Mouse (Mus musculus): Measurements from ENCODE around the gene Morc4. TPM values are rescaled to one million over a fixed set of nuclear protein-coding genes. Genes with fewer than 3 reads are reported as not detected.

Morc4 gene
- polyA plus RNA-seq, 1 experiment: 24.3 TPM

GRCm38 (mm10) chrX:139803028-139803427 lies 68.4 kb downstream of the Morc4 start:
- Histone ChIP-seq H3K9ac (ENCODE audit: low read depth, poor library complexity, severe bottlenecking) (no peak overlapping the region), H3K4me3 (ENCODE audit: low read depth, low read length) (no peak overlapping the region), H3K4me1 (ENCODE audit: control insufficient read depth, insufficient read depth, low read length) (no peaks in the 10 kb centered on the region), H3K27me3 (ENCODE audit: control insufficient read depth, insufficient read depth, low read length, poor library complexity, severe bottlenecking) (no peaks in the 10 kb centered on the region), H3K9me3 (replicated peaks; ENCODE audit: control insufficient read depth, insufficient read depth, low read length, poor library complexity, severe bottlenecking) (no peaks in the 10 kb centered on the region), H3K27ac (ENCODE audit: insufficient read depth, low read length) (no peak overlapping the region), H3K36me3 (ENCODE audit: control insufficient read depth, insufficient read depth, low read length, poor library complexity, severe bottlenecking) (no peaks in the 10 kb centered on the region)
- TF ChIP-seq EP300 (IDR thresholded peaks at IDR 0.05; ENCODE audit: insufficient read depth, low read depth, low read length): no peak

GRCm38 (mm10) chrX:139800406-139800878 lies 71.0 kb downstream of the Morc4 start, which contains the start of gene Cldn2:
Cldn2 (plus strand) TSS chrX:139800828.
- no peaks in the 10 kb centered on the region for H3K4me1 ChIP-seq (ENCODE audit: control insufficient read depth, insufficient read depth, low read length)
- no peaks in the 10 kb centered on the region for H3K9me3 ChIP-seq (replicated peaks; ENCODE audit: control insufficient read depth, insufficient read depth, low read length, poor library complexity, severe bottlenecking)
- no peak within 1 kb of the TSS for H3K9ac ChIP-seq (ENCODE audit: low read depth, poor library complexity, severe bottlenecking)
- no peak within 1 kb of the TSS for H3K4me3 ChIP-seq (ENCODE audit: low read depth, low read length)
- no peaks in the 10 kb centered on the region for H3K27me3 ChIP-seq (ENCODE audit: control insufficient read depth, insufficient read depth, low read length, poor library complexity, severe bottlenecking)
- H3K27ac ChIP-seq (ENCODE audit: insufficient read depth, low read length): no peak within 1 kb of the TSS
- TF ChIP-seq EP300 (IDR thresholded peaks at IDR 0.05; ENCODE audit: insufficient read depth, low read depth, low read length) (no peak), POLR2A (IDR thresholded peaks at IDR 0.05; ENCODE audit: insufficient read depth, low read length) (no peak), CTCF (IDR thresholded peaks at IDR 0.05; ENCODE audit: low read depth, low read length) (no peak)
- no peaks in the 10 kb centered on the region for H3K36me3 ChIP-seq (ENCODE audit: control insufficient read depth, insufficient read depth, low read length, poor library complexity, severe bottlenecking)

- no peak for TF ChIP-seq POLR2A (IDR thresholded peaks at IDR 0.05; ENCODE audit: insufficient read depth, low read length)
- Histone ChIP-seq H3K9ac (ENCODE audit: low read depth, poor library complexity, severe bottlenecking) (no peak overlapping the region), H3K4me1 (ENCODE audit: control insufficient read depth, insufficient read depth, low read length) (no peaks in the 10 kb centered on the region), H3K9me3 (replicated peaks; ENCODE audit: control insufficient read depth, insufficient read depth, low read length, poor library complexity, severe bottlenecking) (no peaks in the 10 kb centered on the region), H3K36me3 (ENCODE audit: control insufficient read depth, insufficient read depth, low read length, poor library complexity, severe bottlenecking) (no peaks in the 10 kb centered on the region), H3K27ac (ENCODE audit: insufficient read depth, low read length) (no peak overlapping the region), H3K4me3 (ENCODE audit: low read depth, low read length) (no peak overlapping the region), H3K27me3 (ENCODE audit: control insufficient read depth, insufficient read depth, low read length, poor library complexity, severe bottlenecking) (no peaks in the 10 kb centered on the region)
Observed at GRCm38 (mm10) chrX:139799953-139800352, 71.5 kb downstream of the Morc4 start.

- Histone ChIP-seq H3K27ac (ENCODE audit: insufficient read depth, low read length) (no peak overlapping the region), H3K4me3 (ENCODE audit: low read depth, low read length) (no peak overlapping the region), H3K9ac (ENCODE audit: low read depth, poor library complexity, severe bottlenecking) (no peak overlapping the region), H3K9me3 (replicated peaks; ENCODE audit: control insufficient read depth, insufficient read depth, low read length, poor library complexity, severe bottlenecking) (no peaks in the 10 kb centered on the region), H3K27me3 (ENCODE audit: control insufficient read depth, insufficient read depth, low read length, poor library complexity, severe bottlenecking) (no peaks in the 10 kb centered on the region), H3K36me3 (ENCODE audit: control insufficient read depth, insufficient read depth, low read length, poor library complexity, severe bottlenecking) (no peaks in the 10 kb centered on the region), H3K4me1 (ENCODE audit: control insufficient read depth, insufficient read depth, low read length) (no peaks in the 10 kb centered on the region)
- no peak for TF ChIP-seq POLR2A (IDR thresholded peaks at IDR 0.05; ENCODE audit: insufficient read depth, low read length)
- no peak for TF ChIP-seq CTCF (IDR thresholded peaks at IDR 0.05; ENCODE audit: low read depth, low read length)
Observed at GRCm38 (mm10) chrX:139797875-139798274, 73.6 kb downstream of the Morc4 start.

GRCm38 (mm10) chrX:139796037-139796436 lies 75.4 kb downstream of the Morc4 start:
- Histone ChIP-seq H3K4me3 (ENCODE audit: low read depth, low read length) (no peak overlapping the region), H3K36me3 (ENCODE audit: control insufficient read depth, insufficient read depth, low read length, poor library complexity, severe bottlenecking) (no peaks in the 10 kb centered on the region), H3K9me3 (replicated peaks; ENCODE audit: control insufficient read depth, insufficient read depth, low read length, poor library complexity, severe bottlenecking) (no peaks in the 10 kb centered on the region), H3K27me3 (ENCODE audit: control insufficient read depth, insufficient read depth, low read length, poor library complexity, severe bottlenecking) (no peaks in the 10 kb centered on the region), H3K4me1 (ENCODE audit: control insufficient read depth, insufficient read depth, low read length) (no peaks in the 10 kb centered on the region), H3K9ac (ENCODE audit: low read depth, poor library complexity, severe bottlenecking) (no peak overlapping the region), H3K27ac (ENCODE audit: insufficient read depth, low read length) (no peak overlapping the region)
- TF ChIP-seq CTCF (IDR thresholded peaks at IDR 0.05; ENCODE audit: low read depth, low read length) (no peak), EP300 (IDR thresholded peaks at IDR 0.05; ENCODE audit: insufficient read depth, low read depth, low read length) (no peak), POLR2A (IDR thresholded peaks at IDR 0.05; ENCODE audit: insufficient read depth, low read length) (no peak)

GRCm38 (mm10) chrX:139794072-139794845 lies 77.2 kb downstream of the Morc4 start:
- Histone ChIP-seq H3K4me1 (ENCODE audit: control insufficient read depth, insufficient read depth, low read length) (no peaks in the 10 kb centered on the region), H3K27ac (ENCODE audit: insufficient read depth, low read length) (no peak overlapping the region), H3K4me3 (ENCODE audit: low read depth, low read length) (no peak overlapping the region), H3K36me3 (ENCODE audit: control insufficient read depth, insufficient read depth, low read length, poor library complexity, severe bottlenecking) (no peaks in the 10 kb centered on the region), H3K9ac (ENCODE audit: low read depth, poor library complexity, severe bottlenecking) (no peak overlapping the region), H3K27me3 (ENCODE audit: control insufficient read depth, insufficient read depth, low read length, poor library complexity, severe bottlenecking) (no peaks in the 10 kb centered on the region), H3K9me3 (replicated peaks; ENCODE audit: control insufficient read depth, insufficient read depth, low read length, poor library complexity, severe bottlenecking) (no peaks in the 10 kb centered on the region)
- TF ChIP-seq POLR2A (IDR thresholded peaks at IDR 0.05; ENCODE audit: insufficient read depth, low read length) (no peak), EP300 (IDR thresholded peaks at IDR 0.05; ENCODE audit: insufficient read depth, low read depth, low read length) (no peak), CTCF (IDR thresholded peaks at IDR 0.05; ENCODE audit: low read depth, low read length) (no peak)
